Mouse (Mus musculus) bone marrow macrophage, adult 2 months (primary cell): ENCODE data around the gene Retnla.

Source experiments
- CTCF ChIP-seq: IDR thresholded peaks from 2 replicates; pipeline ENCODE4 v1.5.1; 2012; ENCODE audit warnings: low read depth, mild to moderate bottlenecking, low read length, moderate library complexity
- POLR2A ChIP-seq: IDR thresholded peaks from 2 replicates; pipeline ENCODE4 v1.6.1; 2012; ENCODE audit warnings: mild to moderate bottlenecking, low read depth, low read length, borderline replicate concordance

DNA sequence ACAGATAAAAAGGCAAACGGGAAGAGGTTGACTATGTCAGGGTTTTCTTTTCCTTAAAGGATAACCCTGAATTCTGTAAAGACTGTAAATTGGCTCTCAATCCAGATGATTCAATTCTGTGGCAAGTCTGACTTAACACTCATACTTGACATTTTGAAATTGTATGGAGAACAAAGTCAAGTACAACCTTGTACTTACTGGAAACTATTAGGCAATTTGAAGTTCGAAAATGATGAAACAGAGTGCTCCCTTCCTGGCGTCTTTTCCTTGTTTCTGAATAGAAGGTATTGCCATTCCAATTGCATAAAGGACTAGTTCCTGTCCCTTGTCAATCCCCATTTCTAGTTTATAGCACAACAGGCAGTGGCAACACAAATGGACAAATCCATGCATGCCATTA lies 42.9 kb upstream of the Retnla start:
- TF ChIP-seq CTCF (no peak), POLR2A (no peak)
